Mouse (Mus musculus) hindbrain, postnatal 0 days (tissue): ENCODE results near the gene Rnf114. TPM values are rescaled to one million over a fixed set of nuclear protein-coding genes. Genes with fewer than 3 reads are reported as not detected.

Experiments
- ATAC-seq: fragments of 200-750 bp; cut with Nextera tagmentation; 2 replicates; pipeline ENCODE4 v1.8.0; 2017; ENCODE audit warnings: mild to moderate bottlenecking, moderate TSS enrichment, moderate library complexity
- DNase-seq: peaks from one replicate; pipeline ENCODE4 v3.0.0-alpha.2; 2015; ENCODE audit warnings: low spot score
- H3K27ac ChIP-seq: fragments of 300-500 bp; sonication (generic); 2 replicates; pipeline ENCODE4 v1.5.1; 2014; ENCODE audit warnings: mild to moderate bottlenecking
- H3K27me3 ChIP-seq: fragments of 300-500 bp; sonication (generic); 2 replicates; pipeline ENCODE4 v1.6.1; 2014; ENCODE audit warnings: low read length, mixed read lengths; ENCODE audit not compliant: insufficient read depth
- H3K36me3 ChIP-seq: fragments of 300-500 bp; sonication (generic); 2 replicates; pipeline ENCODE4 v1.6.1; 2014; ENCODE audit warnings: low read length, mixed read lengths; ENCODE audit not compliant: insufficient read depth
- H3K4me1 ChIP-seq: fragments of 300-500 bp; sonication (generic); 2 replicates; pipeline ENCODE4 v1.6.1; 2014; ENCODE audit warnings: antibody characterized with exemption, low read length, mixed read lengths; ENCODE audit not compliant: insufficient read depth
- H3K4me2 ChIP-seq: fragments of 300-500 bp; sonication (generic); 2 replicates; pipeline ENCODE4 v1.6.1; 2014; ENCODE audit warnings: low read depth, mild to moderate bottlenecking, low read length, moderate library complexity, mixed read lengths
- H3K4me3 ChIP-seq: fragments of 300-500 bp; sonication (generic); 2 replicates; pipeline ENCODE4 v1.5.1; 2014; ENCODE audit warnings: low read length
- H3K9ac ChIP-seq: fragments of 300-500 bp; sonication (generic); replicated peaks from 2 replicates; pipeline ENCODE4 v1.6.1; 2014; ENCODE audit warnings: mild to moderate bottlenecking, low read length, moderate library complexity, mixed read lengths
- H3K9me3 ChIP-seq: fragments of 300-500 bp; sonication (generic); 2 replicates; pipeline ENCODE4 v1.6.1; 2016; ENCODE audit warnings: low read length, mixed read lengths
- CTCF ChIP-seq: IDR thresholded peaks from 2 replicates; pipeline ENCODE4 v1.5.1; 2016; ENCODE audit warnings: antibody characterized with exemption, control low read depth, low read depth
- WGBS: fragments of 180-500 bp; shearing (Covaris S2); extraction: QIAGEN DNeasy Blood & Tissue Kit; methylation state at CpG from one replicate; pipeline ENCODE4 v1.1.7; 2014; 5-methylcytosine and 5-hydroxymethylcytosine counted together
- polyA plus RNA-seq: library from polyadenylated mRNA; unstranded; fragments of >200 nt; fragmentation: Nextera tagmentation; extraction: Ambion mirVana; gene quantifications from 2 replicates; pipeline ENCODE4 v1.2.1, GENCODE M21; 2015
- total RNA-seq: library from RNA; depleted of rRNA; stranded (reverse); fragments of >200 nt; gene quantifications from 2 replicates; pipeline ENCODE4 v1.2.3, GENCODE M21; 2014

Gene Rnf114
- total and polyA plus RNA-seq, 2 experiments from 2014 or later: 85.8 to 89.6 TPM

DNA sequence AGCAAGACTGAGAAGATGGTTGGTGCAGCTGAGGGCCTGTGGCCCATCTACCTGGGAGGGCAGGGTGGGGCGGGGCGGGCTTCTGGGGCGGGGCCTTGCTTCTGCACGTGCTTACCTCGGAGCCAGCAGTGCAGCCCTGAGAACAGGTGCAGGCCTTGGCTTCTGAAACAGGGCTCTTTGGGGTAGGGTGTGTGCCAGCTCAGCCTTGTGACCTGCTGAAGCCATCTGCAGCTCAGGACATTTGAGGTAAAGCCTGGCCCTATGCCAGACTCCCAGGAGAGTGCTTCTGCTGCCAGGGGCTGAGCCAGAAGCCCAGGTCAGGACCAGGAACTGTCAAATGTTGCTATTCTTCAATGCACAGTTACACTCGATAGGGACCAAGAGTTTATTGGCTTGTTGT lies 20.9 kb upstream of the Rnf114 start:
- peaks cover 31% of the 10 kb centered on the region for H3K36me3 ChIP-seq
- H3K27ac ChIP-seq: no peak overlapping the region

GRCm38 (mm10) chr2:167474218-167474617 lies 18.2 kb upstream of the Rnf114 start:
- peaks cover 30% of the 10 kb centered on the region for H3K36me3 ChIP-seq
- 87% methylated on average over 6 of the region's 6 CpGs for WGBS
- H3K9ac ChIP-seq: no peak overlapping the region

More for the DNA sequence above, 20.9 kb upstream of the Rnf114 start:
- H3K4me3 ChIP-seq: no peak overlapping the region
- DNase-seq (peak; percentile 34), ATAC-seq (no peak)
- TF ChIP-seq CTCF: no peak
- H3K4me1 ChIP-seq: peaks cover 14% of the 10 kb centered on the region
- H3K9me3 ChIP-seq: no peaks in the 10 kb centered on the region
- 74% methylated on average over 6 of the region's 6 CpGs for WGBS
- H3K4me2 ChIP-seq: no peak overlapping the region
- H3K9ac ChIP-seq: no peak overlapping the region
- no peaks in the 10 kb centered on the region for H3K27me3 ChIP-seq

GRCm38 (mm10) chr2:167475596-167475995 lies 16.8 kb upstream of the Rnf114 start:
- no peak for ATAC-seq
- no peak for TF ChIP-seq CTCF
- WGBS: 54% methylated on average over 5 of the region's 5 CpGs
- no peaks in the 10 kb centered on the region for H3K27me3 ChIP-seq
- peaks cover 22% of the 10 kb centered on the region for H3K36me3 ChIP-seq
- no peak overlapping the region for H3K4me2 ChIP-seq
- H3K27ac ChIP-seq: peak overlapping the region; percentile 88
- H3K4me1 ChIP-seq: peaks cover 23% of the 10 kb centered on the region
- H3K4me3 ChIP-seq: no peak overlapping the region
- peak; percentile 9 for DNase-seq
- H3K9ac ChIP-seq: peak overlapping the region; percentile 44; the same call in 1 of the 2 replicates
- no peaks in the 10 kb centered on the region for H3K9me3 ChIP-seq

More at GRCm38 (mm10) chr2:167474218-167474617, 18.2 kb upstream of the Rnf114 start:
- H3K27ac ChIP-seq: no peak overlapping the region
- DNase-seq (no peak), ATAC-seq (no peak)
- H3K9me3 ChIP-seq: no peaks in the 10 kb centered on the region
- peaks cover 23% of the 10 kb centered on the region for H3K4me1 ChIP-seq
- H3K27me3 ChIP-seq: no peaks in the 10 kb centered on the region
- no peak for TF ChIP-seq CTCF
- no peak overlapping the region for H3K4me3 ChIP-seq
- no peak overlapping the region for H3K4me2 ChIP-seq

DNA sequence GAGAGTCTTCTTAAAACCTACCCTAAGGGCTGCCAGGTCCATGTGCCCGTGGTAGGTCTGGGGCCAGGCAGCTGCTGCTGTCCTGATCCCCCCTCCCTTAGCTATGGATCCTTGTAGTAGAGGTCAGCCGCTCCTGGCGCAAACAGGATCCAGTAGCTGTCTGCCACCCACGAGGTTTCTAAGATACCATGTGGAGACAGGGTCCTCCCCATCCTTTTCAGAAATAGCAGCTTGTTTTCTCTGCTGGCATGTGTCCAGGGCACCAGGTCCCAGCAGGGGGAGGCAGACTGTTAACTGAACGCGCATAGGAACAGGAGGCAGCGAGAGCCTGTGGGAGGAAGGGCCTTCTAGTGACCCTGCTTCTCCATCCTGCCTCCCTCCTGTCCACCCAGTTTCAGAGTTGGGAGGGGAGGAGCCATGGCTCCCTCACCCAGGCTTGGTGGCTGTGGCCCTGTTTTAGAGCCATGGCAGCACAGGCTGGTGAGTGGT lies 16.2 kb upstream of the Rnf114 start:
- Histone ChIP-seq H3K36me3 (peaks cover 20% of the 10 kb centered on the region), H3K4me1 (peaks cover 23% of the 10 kb centered on the region), H3K9ac (peak overlapping the region; percentile 44), H3K27ac (peak overlapping the region; percentile 88), H3K4me2 (0 out of 2 replicates have a peak overlapping the region, but pooled peaks have one; percentile 7), H3K27me3 (no peaks in the 10 kb centered on the region), H3K4me3 (no peak overlapping the region), H3K9me3 (no peaks in the 10 kb centered on the region)
- DNase-seq (peak; percentile 92), ATAC-seq (peak; percentile 92)
- WGBS: 3% methylated on average over 7 of the region's 7 CpGs
- peak; percentile 71 for TF ChIP-seq CTCF

DNA sequence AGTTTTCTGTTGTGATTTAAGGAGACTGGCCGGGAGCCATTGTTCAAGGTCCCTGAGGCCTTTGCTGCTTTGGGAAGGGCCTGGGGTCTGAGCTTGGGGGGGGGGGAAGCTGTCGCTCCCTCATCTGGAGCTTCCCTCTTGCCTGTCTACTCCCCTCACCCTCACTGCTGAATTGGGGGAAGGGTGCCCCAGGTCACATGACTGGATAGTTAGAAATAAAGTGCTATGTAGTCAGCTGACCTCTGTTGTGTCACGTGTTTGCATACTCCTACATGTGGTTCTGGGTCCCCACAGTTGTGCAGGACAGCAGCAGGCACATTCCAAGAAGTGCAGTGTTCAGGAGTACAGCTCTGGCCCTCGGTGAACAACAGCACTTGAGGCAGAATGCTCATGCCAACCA lies 15.7 kb upstream of the Rnf114 start:
- Histone ChIP-seq H3K36me3 (peaks cover 15% of the 10 kb centered on the region), H3K9ac (no peak overlapping the region), H3K4me3 (no peak overlapping the region), H3K27ac (peak overlapping the region; percentile 88), H3K9me3 (no peaks in the 10 kb centered on the region), H3K4me1 (peaks cover 23% of the 10 kb centered on the region), H3K27me3 (no peaks in the 10 kb centered on the region), H3K4me2 (0 out of 2 replicates have a peak overlapping the region, but pooled peaks have one; percentile 7)
- TF ChIP-seq CTCF: no peak
- ATAC-seq: peak; percentile 36; the same call in 1 of the 2 replicates
- WGBS: 64% methylated on average over 4 of the region's 4 CpGs
- peak; percentile 9 for DNase-seq

DNA sequence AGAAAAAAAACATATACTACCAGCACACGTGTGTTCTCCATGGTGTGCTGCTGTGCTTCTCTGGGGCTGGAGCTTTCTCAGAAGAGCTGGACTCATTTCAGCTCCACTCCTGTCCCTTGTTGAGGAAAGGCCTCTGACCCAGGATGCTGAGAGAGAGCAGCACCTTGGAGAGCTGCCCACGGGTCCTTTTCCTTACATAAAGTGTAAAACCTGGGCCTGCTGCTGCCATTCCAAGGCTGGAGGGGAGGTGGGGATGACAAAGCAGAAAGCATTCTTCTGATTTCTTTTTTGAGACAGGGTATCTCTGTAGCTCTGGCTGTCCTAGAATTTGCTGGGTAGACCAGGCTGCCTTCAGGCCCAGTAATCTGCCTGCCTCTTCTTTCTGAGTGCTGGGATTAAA lies 14.3 kb upstream of the Rnf114 start:
- no peak for TF ChIP-seq CTCF
- H3K36me3 ChIP-seq: peaks cover 16% of the 10 kb centered on the region

DNA sequence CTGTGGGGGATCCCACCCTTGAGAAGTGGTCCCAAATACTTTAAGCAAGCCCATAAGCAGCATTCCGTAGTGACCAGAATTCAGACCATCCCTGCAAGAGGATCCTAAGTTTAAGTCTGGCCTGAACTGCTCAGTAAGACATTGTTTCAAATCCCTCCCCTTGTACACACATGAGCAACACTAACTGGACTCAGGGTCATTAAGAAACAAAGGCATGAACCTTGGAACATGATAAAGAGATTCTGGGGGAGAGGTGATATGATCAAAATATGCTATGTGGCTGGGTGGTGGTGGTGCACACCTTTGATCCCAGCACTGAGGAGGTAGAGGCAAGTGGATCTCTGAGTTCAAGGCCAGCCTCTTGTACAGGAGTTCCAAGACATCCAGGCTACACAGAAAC lies 12.9 kb upstream of the Rnf114 start:
- Histone ChIP-seq H3K4me1 (peaks cover 23% of the 10 kb centered on the region), H3K9ac (no peak overlapping the region), H3K27ac (no peak overlapping the region), H3K4me2 (no peak overlapping the region), H3K9me3 (no peaks in the 10 kb centered on the region), H3K36me3 (peaks cover 18% of the 10 kb centered on the region), H3K4me3 (no peak overlapping the region), H3K27me3 (no peaks in the 10 kb centered on the region)
- no peak for TF ChIP-seq CTCF
- DNase-seq (no peak), ATAC-seq (no peak)
- WGBS: 96% methylated on average over 1 of the region's 1 CpGs

More for the DNA sequence above, 14.3 kb upstream of the Rnf114 start:
- no peak for DNase-seq
- H3K9ac ChIP-seq: no peak overlapping the region
- H3K27ac ChIP-seq: no peak overlapping the region
- H3K4me3 ChIP-seq: no peak overlapping the region
- H3K4me1 ChIP-seq: peaks cover 23% of the 10 kb centered on the region
- 43% methylated on average over 2 of the region's 2 CpGs for WGBS
- no peaks in the 10 kb centered on the region for H3K9me3 ChIP-seq
- no peak overlapping the region for H3K4me2 ChIP-seq
- ATAC-seq: no peak
- H3K27me3 ChIP-seq: no peaks in the 10 kb centered on the region
